Mouse (Mus musculus): ENCODE results near the gene Gins3. TPM values are rescaled to one million over a fixed set of nuclear protein-coding genes. Genes with fewer than 3 reads are reported as not detected.
"Not testable (repeated sequence)": the region's sequence is repeated elsewhere in the genome, so short reads cannot be mapped to it uniquely, and the experiment has no call there.

The Gins3 gene
- polyA plus RNA-seq, 1 experiment from 2014 or later = 21.9 TPM

- no peaks in the 10 kb centered on the region for H3K27me3 ChIP-seq
- WGBS = 87% methylated on average over 7 of the region's 7 CpGs
- no peak overlapping the region for H3K4me3 ChIP-seq
- H3K9me3 ChIP-seq = no peaks in the 10 kb centered on the region
- H3K9ac ChIP-seq (replicated peaks) = no peak overlapping the region
- peaks cover 11% of the 10 kb centered on the region; the same call in 1 of the 2 replicates for H3K4me1 ChIP-seq
- H3K36me3 ChIP-seq = no peaks in the 10 kb centered on the region
- no peak for ATAC-seq (ENCODE audit: low FRiP score, low read depth)
- no peak overlapping the region for H3K4me2 ChIP-seq (replicated peaks)
- no peak overlapping the region for H3K27ac ChIP-seq (replicated peaks)
These were observed 22.6 kb downstream of the Gins3 start for GRCm38 (mm10) chr8:95655831-95656230.

GRCm38 (mm10) chr8:95656316-95657002 lies 23.2 kb downstream of the Gins3 start:
- 60% methylated on average over 5 of the region's 5 CpGs for WGBS
- Histone ChIP-seq H3K4me3 (no peak overlapping the region), H3K27ac (replicated peaks) (no peak overlapping the region), H3K36me3 (no peaks in the 10 kb centered on the region), H3K9ac (replicated peaks) (no peak overlapping the region), H3K4me1 (peaks cover 9% of the 10 kb centered on the region; the same call in 1 of the 2 replicates), H3K4me2 (replicated peaks) (no peak overlapping the region), H3K9me3 (no peaks in the 10 kb centered on the region), H3K27me3 (no peaks in the 10 kb centered on the region)
- no peak for ATAC-seq (ENCODE audit: low FRiP score, low read depth)

GRCm38 (mm10) chr8:95657523-95657922 lies 24.3 kb downstream of the Gins3 start:
- no peaks in the 10 kb centered on the region for H3K27me3 ChIP-seq
- peaks cover 9% of the 10 kb centered on the region; the same call in 1 of the 2 replicates for H3K4me1 ChIP-seq
- H3K27ac ChIP-seq (replicated peaks) = no peak overlapping the region
- WGBS = 68% methylated on average over 2 of the region's 2 CpGs
- no peak for ATAC-seq (ENCODE audit: low FRiP score, low read depth)
- H3K4me2 ChIP-seq (replicated peaks) = no peak overlapping the region
- H3K9ac ChIP-seq (replicated peaks) = no peak overlapping the region
- no peaks in the 10 kb centered on the region for H3K36me3 ChIP-seq
- no peak overlapping the region for H3K4me3 ChIP-seq
- no peaks in the 10 kb centered on the region for H3K9me3 ChIP-seq

- H3K36me3 ChIP-seq = no peaks in the 10 kb centered on the region
- H3K4me2 ChIP-seq (replicated peaks) = no peak overlapping the region
- no peak for ATAC-seq (ENCODE audit: low FRiP score, low read depth)
- no peak overlapping the region for H3K27ac ChIP-seq (replicated peaks)
- H3K4me1 ChIP-seq = peaks cover 9% of the 10 kb centered on the region; the same call in 1 of the 2 replicates
- no peak overlapping the region for H3K9ac ChIP-seq (replicated peaks)
- H3K4me3 ChIP-seq = no peak overlapping the region
- WGBS = 67% methylated on average over 6 of the region's 6 CpGs
- no peaks in the 10 kb centered on the region for H3K27me3 ChIP-seq
- H3K9me3 ChIP-seq = no peaks in the 10 kb centered on the region
These were observed 27.2 kb downstream of the Gins3 start for GRCm38 (mm10) chr8:95660334-95660882.

GRCm38 (mm10) chr8:95661085-95661484 lies 27.8 kb downstream of the Gins3 start:
- H3K27ac ChIP-seq (replicated peaks) = no peak overlapping the region
- H3K4me1 ChIP-seq = peaks cover 3% of the 10 kb centered on the region; the same call in 1 of the 2 replicates
- no peak overlapping the region for H3K4me3 ChIP-seq
- no peak overlapping the region for H3K4me2 ChIP-seq (replicated peaks)
- ATAC-seq (ENCODE audit: low FRiP score, low read depth) = no peak
- H3K9ac ChIP-seq (replicated peaks) = no peak overlapping the region
- 88% methylated on average over 8 of the region's 8 CpGs for WGBS
- no peaks in the 10 kb centered on the region for H3K9me3 ChIP-seq
- H3K27me3 ChIP-seq = no peaks in the 10 kb centered on the region
- no peaks in the 10 kb centered on the region for H3K36me3 ChIP-seq

- H3K36me3 ChIP-seq = no peaks in the 10 kb centered on the region
- WGBS = 91% methylated on average over 6 of the region's 6 CpGs
- H3K27ac ChIP-seq (replicated peaks) = no peak overlapping the region
- H3K4me1 ChIP-seq = peaks cover 2% of the 10 kb centered on the region; the same call in 1 of the 2 replicates
- H3K4me3 ChIP-seq = no peak overlapping the region
- no peak overlapping the region for H3K9ac ChIP-seq (replicated peaks)
- ATAC-seq (ENCODE audit: low FRiP score, low read depth) = no peak
- no peak overlapping the region for H3K4me2 ChIP-seq (replicated peaks)
- H3K9me3 ChIP-seq = 0 out of 2 replicates have a peak, but pooled peaks cover 3% of the 10 kb centered on the region
- H3K27me3 ChIP-seq = no peaks in the 10 kb centered on the region
These were observed 28.3 kb downstream of the Gins3 start for GRCm38 (mm10) chr8:95661575-95661974.

GRCm38 (mm10) chr8:95662885-95663598 lies 29.8 kb downstream of the Gins3 start:
- no peak overlapping the region for H3K4me3 ChIP-seq
- ATAC-seq (ENCODE audit: low FRiP score, low read depth) = no peak
- no peaks in the 10 kb centered on the region for H3K27me3 ChIP-seq
- no peaks in the 10 kb centered on the region for H3K36me3 ChIP-seq
- H3K4me1 ChIP-seq = no peaks in the 10 kb centered on the region
- H3K9me3 ChIP-seq = 0 out of 2 replicates have a peak, but pooled peaks cover 3% of the 10 kb centered on the region
- no peak overlapping the region for H3K27ac ChIP-seq (replicated peaks)
- no peak overlapping the region for H3K4me2 ChIP-seq (replicated peaks)
- no peak overlapping the region for H3K9ac ChIP-seq (replicated peaks)
- 89% methylated on average over 7 of the region's 7 CpGs for WGBS

GRCm38 (mm10) chr8:95663599-95663949 lies 30.3 kb downstream of the Gins3 start:
- Histone ChIP-seq H3K4me3 (no peak overlapping the region), H3K9ac (replicated peaks) (no peak overlapping the region), H3K36me3 (no peaks in the 10 kb centered on the region), H3K27ac (replicated peaks) (no peak overlapping the region), H3K4me1 (no peaks in the 10 kb centered on the region), H3K9me3 (0 out of 2 replicates have a peak, but pooled peaks cover 3% of the 10 kb centered on the region), H3K27me3 (no peaks in the 10 kb centered on the region), H3K4me2 (replicated peaks) (no peak overlapping the region)
- ATAC-seq (ENCODE audit: low FRiP score, low read depth) = no peak
- 69% methylated on average over 4 of the region's 4 CpGs for WGBS

GRCm38 (mm10) chr8:95665813-95666452 lies 32.7 kb downstream of the Gins3 start:
- 95% methylated on average over 11 of the region's 11 CpGs for WGBS
- H3K4me1 ChIP-seq = not testable (repeated sequence)

GRCm38 (mm10) chr8:95668163-95668958 lies 35.1 kb downstream of the Gins3 start:
- Histone ChIP-seq H3K4me1 (no peaks in the 10 kb centered on the region), H3K4me3 (no peak overlapping the region), H3K4me2 (replicated peaks) (no peak overlapping the region), H3K36me3 (no peaks in the 10 kb centered on the region), H3K9me3 (0 out of 2 replicates have a peak, but pooled peaks cover 3% of the 10 kb centered on the region), H3K9ac (replicated peaks) (no peak overlapping the region), H3K27me3 (peaks cover 7% of the 10 kb centered on the region), H3K27ac (replicated peaks) (peak overlapping the region; percentile 63)
- 60% methylated on average over 8 of the region's 8 CpGs for WGBS
- peak; percentile 52 for ATAC-seq (ENCODE audit: low FRiP score, low read depth)

More at GRCm38 (mm10) chr8:95665813-95666452, 32.7 kb downstream of the Gins3 start:
- H3K27me3 ChIP-seq; H3K27ac ChIP-seq (replicated peaks); H3K4me3 ChIP-seq; H3K36me3 ChIP-seq; ATAC-seq (ENCODE audit: low FRiP score, low read depth); H3K9ac ChIP-seq (replicated peaks); H3K9me3 ChIP-seq; H3K4me2 ChIP-seq (replicated peaks): not testable (repeated sequence)

GRCm38 (mm10) chr8:95669967-95670366 lies 36.7 kb downstream of the Gins3 start:
- H3K27me3 ChIP-seq = peaks cover 14% of the 10 kb centered on the region
- H3K36me3 ChIP-seq = no peaks in the 10 kb centered on the region
- no peak for ATAC-seq (ENCODE audit: low FRiP score, low read depth)
- 0 out of 2 replicates have a peak, but pooled peaks cover 3% of the 10 kb centered on the region for H3K9me3 ChIP-seq
- H3K4me3 ChIP-seq = no peak overlapping the region
- H3K9ac ChIP-seq (replicated peaks) = no peak overlapping the region
- 86% methylated on average over 2 of the region's 2 CpGs for WGBS
- H3K27ac ChIP-seq (replicated peaks) = 0 out of 2 replicates have a peak overlapping the region, but pooled peaks have one; percentile 63
- H3K4me1 ChIP-seq = peaks cover 7% of the 10 kb centered on the region; the same call in 1 of the 2 replicates
- no peak overlapping the region for H3K4me2 ChIP-seq (replicated peaks)
